Mouse (Mus musculus): ENCODE data around the gene Fam222a.

Fam222a gene

DNA sequence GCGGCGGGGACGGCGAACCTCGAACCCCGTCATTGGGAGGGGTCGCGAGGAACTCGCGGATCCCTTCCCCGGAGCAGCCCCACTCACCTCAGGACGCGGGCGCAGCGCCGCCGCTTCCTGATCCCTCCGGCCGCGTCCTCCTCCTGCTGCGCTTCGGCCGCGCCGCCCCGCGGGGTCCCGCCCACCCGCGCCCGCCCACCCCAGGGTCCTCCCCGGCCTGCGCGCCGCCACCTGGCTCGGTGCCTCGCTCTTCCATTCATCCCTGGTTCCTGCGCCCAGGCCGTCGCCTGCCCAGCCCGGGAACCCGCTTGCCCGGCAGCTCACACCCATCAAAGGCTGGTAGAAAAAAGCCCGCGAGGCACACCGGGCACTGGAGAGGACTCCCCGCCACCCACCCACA, 90.4 kb downstream of the Fam222a start, which contains the start of gene Trpv4:
Gene Trpv4, minus strand, starts transcription at position 167 of the 400 bp plus-strand sequence.
- DNase-seq, result no peak

DNA sequence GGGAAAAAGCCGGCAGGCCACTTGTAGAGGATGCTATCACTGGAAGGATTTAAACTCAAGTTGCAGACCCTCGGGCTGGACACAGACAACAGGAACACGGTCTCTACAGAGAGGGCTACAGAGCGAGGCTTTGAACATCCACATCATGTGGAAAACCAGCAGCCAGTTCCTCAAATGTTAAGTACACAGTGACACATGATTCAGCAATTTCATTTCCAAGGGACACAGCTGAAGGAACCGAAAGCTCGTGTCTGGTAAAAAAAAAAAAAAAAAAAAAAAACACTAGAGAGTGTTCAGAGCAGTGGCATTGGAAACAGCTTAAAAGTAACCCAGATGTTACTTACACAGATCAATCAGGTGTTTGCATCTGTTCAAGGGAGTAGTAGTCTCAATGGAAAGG, 93.2 kb downstream of the Fam222a start:
- DNase-seq, result no peak
